Mouse (Mus musculus): Measurements from ENCODE around the gene Nr1i3. TPM values are rescaled to one million over a fixed set of nuclear protein-coding genes. Genes with fewer than 3 reads are reported as not detected.

Gene Nr1i3
- total and polyA plus RNA-seq, 2 experiments from 2014 or later, result 0.30 TPM; not detected in 1

GRCm38 (mm10) chr1:171263185-171263611 lies 49.4 kb downstream of the Nr1i3 start:
- Histone ChIP-seq H3K36me3 (replicated peaks; ENCODE audit: control insufficient read depth, insufficient read depth, low read length) (no peaks in the 10 kb centered on the region), H3K9me3 (replicated peaks; ENCODE audit: control insufficient read depth, low read length) (no peaks in the 10 kb centered on the region), H3K4me3 (ENCODE audit: low read depth, low read length) (peak overlapping the region; percentile 36), H3K27me3 (ENCODE audit: control insufficient read depth, insufficient read depth, low read length) (no peaks in the 10 kb centered on the region), H3K27ac (ENCODE audit: low read depth) (peak overlapping the region; percentile 97), H3K4me2 (ENCODE audit: low read depth, low read length) (peak overlapping the region; percentile 64), H3K9ac (replicated peaks; ENCODE audit: low read depth, low read length) (no peak overlapping the region), H3K4me1 (ENCODE audit: control insufficient read depth, insufficient read depth) (peaks cover 9% of the 10 kb centered on the region)
- 0% methylated on average over 2 of the region's 2 CpGs for WGBS
- ATAC-seq (ENCODE audit: insufficient read depth, low read depth) (peak; percentile 90), DNase-seq (ENCODE audit: low spot score) (peak; percentile 93)
- TF ChIP-seq CTCF (IDR thresholded peaks at IDR 0.05; ENCODE audit: low read depth), result no peak
- TF ChIP-seq EP300 (IDR thresholded peaks at IDR 0.05; ENCODE audit: low read depth), result 0 out of 2 replicates have a peak, but pooled peaks have one; percentile 25

GRCm38 (mm10) chr1:171263666-171264461 lies 50.1 kb downstream of the Nr1i3 start:
- H3K4me1 ChIP-seq (ENCODE audit: control insufficient read depth, insufficient read depth), result peaks cover 9% of the 10 kb centered on the region
- no peak overlapping the region for H3K4me3 ChIP-seq (ENCODE audit: low read depth, low read length)
- H3K9ac ChIP-seq (replicated peaks; ENCODE audit: low read depth, low read length), result no peak overlapping the region
- H3K4me2 ChIP-seq (ENCODE audit: low read depth, low read length), result peak overlapping the region; percentile 64
- no peak for DNase-seq (ENCODE audit: low spot score)
- H3K9me3 ChIP-seq (replicated peaks; ENCODE audit: control insufficient read depth, low read length), result no peaks in the 10 kb centered on the region
- WGBS, result 65% methylated on average over 3 of the region's 3 CpGs
- ATAC-seq (ENCODE audit: insufficient read depth, low read depth), result no peak
- H3K36me3 ChIP-seq (replicated peaks; ENCODE audit: control insufficient read depth, insufficient read depth, low read length), result no peaks in the 10 kb centered on the region
- peak overlapping the region; percentile 97 for H3K27ac ChIP-seq (ENCODE audit: low read depth)
- TF ChIP-seq EP300 (IDR thresholded peaks at IDR 0.05; ENCODE audit: low read depth) (no peak), CTCF (IDR thresholded peaks at IDR 0.05; ENCODE audit: low read depth) (peak; percentile 30; the same call in 1 of the 2 replicates)
- H3K27me3 ChIP-seq (ENCODE audit: control insufficient read depth, insufficient read depth, low read length), result no peaks in the 10 kb centered on the region

DNA sequence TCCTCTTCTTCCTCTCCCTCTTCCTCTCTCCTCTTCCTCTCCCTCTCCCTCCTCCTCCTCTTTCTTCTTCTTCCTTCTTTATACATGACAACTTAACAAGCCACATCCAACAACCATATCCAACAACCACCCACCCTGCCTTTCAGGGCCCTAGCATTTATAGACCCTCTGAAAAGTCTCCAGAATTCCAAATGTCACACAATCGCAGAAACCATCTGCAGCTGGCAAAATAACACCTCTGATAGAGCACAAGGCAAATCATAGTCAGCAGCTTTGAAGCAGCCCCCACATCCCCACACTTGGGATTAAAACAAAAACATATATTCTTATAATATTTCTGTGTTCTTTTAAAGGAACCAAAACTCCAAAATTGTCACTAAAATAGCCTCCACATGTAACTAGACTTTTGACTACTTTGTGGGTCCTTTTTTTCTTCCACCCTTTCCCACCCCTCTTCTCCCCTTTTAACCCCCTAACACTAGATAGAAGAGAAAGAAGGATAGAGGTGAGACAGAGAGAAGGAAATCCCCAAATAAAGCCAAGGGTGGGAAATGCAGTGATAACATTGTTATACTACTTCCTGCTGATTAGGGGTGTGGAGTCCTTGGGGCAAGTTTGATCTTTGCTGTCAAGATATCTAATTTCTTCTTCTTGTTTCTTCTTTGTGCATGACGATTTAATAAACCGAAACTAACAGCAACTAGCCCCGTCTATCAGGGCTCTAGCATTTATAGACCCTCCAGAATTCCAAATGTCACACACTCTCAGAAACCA lies 52.4 kb downstream of the Nr1i3 start:
- Histone ChIP-seq H3K4me3 (ENCODE audit: low read depth, low read length) (no peak overlapping the region), H3K27ac (ENCODE audit: low read depth) (peak overlapping the region; percentile 20; the same call in 1 of the 2 replicates), H3K9ac (replicated peaks; ENCODE audit: low read depth, low read length) (no peak overlapping the region), H3K36me3 (replicated peaks; ENCODE audit: control insufficient read depth, insufficient read depth, low read length) (no peaks in the 10 kb centered on the region), H3K4me1 (ENCODE audit: control insufficient read depth, insufficient read depth) (peaks cover 19% of the 10 kb centered on the region), H3K9me3 (replicated peaks; ENCODE audit: control insufficient read depth, low read length) (no peaks in the 10 kb centered on the region), H3K27me3 (ENCODE audit: control insufficient read depth, insufficient read depth, low read length) (no peaks in the 10 kb centered on the region), H3K4me2 (ENCODE audit: low read depth, low read length) (peak overlapping the region; percentile 15; the same call in 1 of the 2 replicates)
- DNase-seq (ENCODE audit: low spot score) (no peak), ATAC-seq (ENCODE audit: insufficient read depth, low read depth) (no peak)
- WGBS, result 44% methylated on average over 4 of the region's 4 CpGs
- TF ChIP-seq EP300 (IDR thresholded peaks at IDR 0.05; ENCODE audit: low read depth) (no peak), CTCF (IDR thresholded peaks at IDR 0.05; ENCODE audit: low read depth) (no peak)

DNA sequence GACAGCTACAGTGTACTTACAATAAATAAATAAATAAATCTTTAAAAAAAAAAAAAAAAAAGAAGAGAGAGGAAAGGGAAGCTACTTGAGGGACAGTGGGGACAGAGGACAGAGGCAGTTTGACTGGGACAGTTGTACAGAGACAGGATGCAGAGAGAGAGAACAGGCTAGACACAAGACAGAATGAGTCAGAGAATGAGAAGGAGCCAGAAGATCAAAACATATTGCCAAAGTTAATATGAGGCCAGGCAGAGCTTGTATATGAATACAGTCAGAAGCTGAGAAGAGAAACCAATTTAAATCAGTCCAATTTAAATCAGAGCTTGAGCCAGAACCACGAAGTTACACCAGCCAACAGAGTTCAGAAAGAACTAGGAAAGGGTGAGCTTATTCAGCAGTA lies 54.6 kb downstream of the Nr1i3 start:
- no peak for TF ChIP-seq CTCF (IDR thresholded peaks at IDR 0.05; ENCODE audit: low read depth)
- Histone ChIP-seq H3K4me1 (ENCODE audit: control insufficient read depth, insufficient read depth) (peaks cover 12% of the 10 kb centered on the region; the same call in 1 of the 2 replicates), H3K36me3 (replicated peaks; ENCODE audit: control insufficient read depth, insufficient read depth, low read length) (peaks cover 10% of the 10 kb centered on the region), H3K9me3 (replicated peaks; ENCODE audit: control insufficient read depth, low read length) (no peaks in the 10 kb centered on the region), H3K4me2 (ENCODE audit: low read depth, low read length) (no peak overlapping the region), H3K9ac (replicated peaks; ENCODE audit: low read depth, low read length) (no peak overlapping the region), H3K4me3 (ENCODE audit: low read depth, low read length) (no peak overlapping the region), H3K27me3 (ENCODE audit: control insufficient read depth, insufficient read depth, low read length) (no peaks in the 10 kb centered on the region), H3K27ac (ENCODE audit: low read depth) (0 out of 2 replicates have a peak overlapping the region, but pooled peaks have one; percentile 20)
- ATAC-seq (ENCODE audit: insufficient read depth, low read depth) (no peak), DNase-seq (ENCODE audit: low spot score) (no peak)
- WGBS, result 58% methylated on average over 1 of the region's 1 CpGs

DNA sequence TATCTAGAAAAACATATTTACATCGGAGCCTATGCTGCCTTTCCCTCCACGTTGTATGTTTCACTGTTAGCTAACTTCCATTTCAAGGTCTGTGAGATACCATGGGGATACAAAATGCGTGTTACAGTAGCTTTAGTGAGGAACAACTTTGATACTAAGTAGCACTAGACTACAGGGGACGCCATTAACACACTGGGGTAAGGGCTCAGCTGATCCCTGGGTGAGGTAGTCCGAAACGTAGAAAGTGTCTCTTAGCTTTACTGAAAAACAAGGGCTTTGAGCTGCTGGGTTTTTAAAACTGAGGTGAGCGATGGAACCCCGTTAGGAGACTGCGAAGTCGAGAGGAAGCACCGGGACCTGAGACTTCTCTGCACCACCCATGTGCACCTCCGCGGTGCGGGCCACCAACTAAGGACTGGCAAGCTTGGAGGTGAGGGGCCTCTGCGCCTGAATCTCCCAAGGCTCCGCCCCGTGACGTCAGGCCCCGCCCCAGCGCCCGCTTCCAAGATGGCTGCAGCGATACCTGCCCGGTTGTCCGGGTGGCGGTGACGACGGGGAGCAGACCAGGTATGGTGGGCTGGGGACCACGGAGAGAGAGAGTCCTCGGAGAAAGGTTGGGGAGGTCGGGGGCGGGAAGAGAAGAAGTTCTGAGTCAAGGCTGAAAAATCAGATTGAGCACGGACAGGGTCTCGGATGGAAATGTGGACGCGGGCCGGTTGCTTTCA lies 56.2 kb downstream of the Nr1i3 start, which contains the start of gene B4galt3:
TSS of gene B4galt3 (plus strand) at position 481 of the 725 bp plus-strand sequence.
- TF ChIP-seq CTCF (IDR thresholded peaks at IDR 0.05; ENCODE audit: low read depth), result no peak
- no peak for TF ChIP-seq EP300 (IDR thresholded peaks at IDR 0.05; ENCODE audit: low read depth)
- Histone ChIP-seq H3K4me2 (ENCODE audit: low read depth, low read length) (peak within 1 kb of the TSS; percentile 98), H3K36me3 (replicated peaks; ENCODE audit: control insufficient read depth, insufficient read depth, low read length) (peaks cover 26% of the 10 kb centered on the region), H3K4me3 (ENCODE audit: low read depth, low read length) (peak within 1 kb of the TSS; percentile 94), H3K4me1 (ENCODE audit: control insufficient read depth, insufficient read depth) (peaks cover 12% of the 10 kb centered on the region; the same call in 1 of the 2 replicates), H3K27me3 (ENCODE audit: control insufficient read depth, insufficient read depth, low read length) (no peaks in the 10 kb centered on the region), H3K9me3 (replicated peaks; ENCODE audit: control insufficient read depth, low read length) (no peaks in the 10 kb centered on the region), H3K27ac (ENCODE audit: low read depth) (peak within 1 kb of the TSS; percentile 71), H3K9ac (replicated peaks; ENCODE audit: low read depth, low read length) (peak within 1 kb of the TSS; percentile 75)
- peak; percentile 95 for ATAC-seq (ENCODE audit: insufficient read depth, low read depth)
- 4% methylated on average over 36 of the region's 36 CpGs for WGBS
- DNase-seq (ENCODE audit: low spot score), result peak; percentile 87

Other genes starting within 250 kb of the Nr1i3 start
- gene Fcgr2b, start 237.4 kb upstream of the Nr1i3 start, total RNA-seq (2014; rRNA removed; ENCODE audit: low replicate concordance), result 1.4 and 9.7 TPM in 2 replicates
- gene Fcgr2b, start 237.4 kb upstream of the Nr1i3 start, polyA plus RNA-seq (2015; fragmentation: Nextera tagmentation; extraction: Ambion mirVana), result 2.0 and 2.3 TPM in 2 replicates
- 0.23 and 1.7 TPM in 2 replicates for gene Fcgr4, start 195.1 kb upstream of the Nr1i3 start, total RNA-seq (2014; rRNA removed; ENCODE audit: low replicate concordance)
- gene Fcgr4, start 195.1 kb upstream of the Nr1i3 start, polyA plus RNA-seq (2015; fragmentation: Nextera tagmentation; extraction: Ambion mirVana), result 0.60 and 1.0 TPM in 2 replicates
- 11.8 and 13.7 TPM in 2 replicates for gene Fcgr3, start 149.0 kb upstream of the Nr1i3 start, total RNA-seq (2014; rRNA removed; ENCODE audit: low replicate concordance)
- gene Fcgr3, start 149.0 kb upstream of the Nr1i3 start, polyA plus RNA-seq (2015; fragmentation: Nextera tagmentation; extraction: Ambion mirVana), result 8.2 and 10.8 TPM in 2 replicates
- 3.7 TPM in 1 of 2 replicates, not detected in the other for gene Cfap126, start 100.1 kb upstream of the Nr1i3 start, total RNA-seq (2014; rRNA removed; ENCODE audit: low replicate concordance)
- 2.2 and 3.5 TPM in 2 replicates for gene Cfap126, start 100.1 kb upstream of the Nr1i3 start, polyA plus RNA-seq (2015; fragmentation: Nextera tagmentation; extraction: Ambion mirVana)
- gene Sdhc, start 63.4 kb upstream of the Nr1i3 start, total RNA-seq (2014; rRNA removed; ENCODE audit: low replicate concordance), result 875 and 891 TPM in 2 replicates
- gene Sdhc, start 63.4 kb upstream of the Nr1i3 start, polyA plus RNA-seq (2015; fragmentation: Nextera tagmentation; extraction: Ambion mirVana), result 754 and 772 TPM in 2 replicates
- 1.6 and 2.0 TPM in 2 replicates for gene Mpz, start 63.3 kb upstream of the Nr1i3 start, total RNA-seq (2014; rRNA removed; ENCODE audit: low replicate concordance)
- 0.05 and 0.49 TPM in 2 replicates for gene Mpz, start 63.3 kb upstream of the Nr1i3 start, polyA plus RNA-seq (2015; fragmentation: Nextera tagmentation; extraction: Ambion mirVana)
- gene Pcp4l1, start 17.7 kb upstream of the Nr1i3 start, total RNA-seq (2014; rRNA removed; ENCODE audit: low replicate concordance), result 40.2 and 48.7 TPM in 2 replicates
- gene Pcp4l1, start 17.7 kb upstream of the Nr1i3 start, polyA plus RNA-seq (2015; fragmentation: Nextera tagmentation; extraction: Ambion mirVana), result 161 and 164 TPM in 2 replicates
- gene Tomm40l, start 8.5 kb downstream of the Nr1i3 start, total RNA-seq (2014; rRNA removed; ENCODE audit: low replicate concordance), result 82.0 and 97.7 TPM in 2 replicates
- gene Tomm40l, start 8.5 kb downstream of the Nr1i3 start, polyA plus RNA-seq (2015; fragmentation: Nextera tagmentation; extraction: Ambion mirVana), result 56.0 and 64.6 TPM in 2 replicates
- 14.5 TPM in 1 of 2 replicates, not detected in the other for gene Apoa2, start 11.1 kb downstream of the Nr1i3 start, total RNA-seq (2014; rRNA removed; ENCODE audit: low replicate concordance)
- 4.0 and 4.5 TPM in 2 replicates for gene Apoa2, start 11.1 kb downstream of the Nr1i3 start, polyA plus RNA-seq (2015; fragmentation: Nextera tagmentation; extraction: Ambion mirVana)
- 22.7 and 60.5 TPM in 2 replicates for gene Fcer1g, start 20.4 kb downstream of the Nr1i3 start, total RNA-seq (2014; rRNA removed; ENCODE audit: low replicate concordance)
- gene Fcer1g, start 20.4 kb downstream of the Nr1i3 start, polyA plus RNA-seq (2015; fragmentation: Nextera tagmentation; extraction: Ambion mirVana), result 24.6 TPM in 2 replicates
- 4.1 and 5.5 TPM in 2 replicates for gene Adamts4, start 36.5 kb downstream of the Nr1i3 start, total RNA-seq (2014; rRNA removed; ENCODE audit: low replicate concordance)
- gene Adamts4, start 36.5 kb downstream of the Nr1i3 start, polyA plus RNA-seq (2015; fragmentation: Nextera tagmentation; extraction: Ambion mirVana), result 3.8 and 3.9 TPM in 2 replicates
- 962 and 1,127 TPM in 2 replicates for gene Ndufs2, start 37.4 kb downstream of the Nr1i3 start, total RNA-seq (2014; rRNA removed; ENCODE audit: low replicate concordance)
- 998 and 1,009 TPM in 2 replicates for gene Ndufs2, start 37.4 kb downstream of the Nr1i3 start, polyA plus RNA-seq (2015; fragmentation: Nextera tagmentation; extraction: Ambion mirVana)
- gene B4galt3, start 56.4 kb downstream of the Nr1i3 start, total RNA-seq (2014; rRNA removed; ENCODE audit: low replicate concordance), result 28.9 and 55.0 TPM in 2 replicates
- gene B4galt3, start 56.4 kb downstream of the Nr1i3 start, polyA plus RNA-seq (2015; fragmentation: Nextera tagmentation; extraction: Ambion mirVana), result 32.6 and 34.3 TPM in 2 replicates
- 32.7 and 52.4 TPM in 2 replicates for gene Ppox, start 67.2 kb downstream of the Nr1i3 start, total RNA-seq (2014; rRNA removed; ENCODE audit: low replicate concordance)
- 24.3 and 24.6 TPM in 2 replicates for gene Ppox, start 67.2 kb downstream of the Nr1i3 start, polyA plus RNA-seq (2015; fragmentation: Nextera tagmentation; extraction: Ambion mirVana)
- 20.0 and 27.3 TPM in 2 replicates for gene Usp21, start 74.0 kb downstream of the Nr1i3 start, total RNA-seq (2014; rRNA removed; ENCODE audit: low replicate concordance)
- gene Usp21, start 74.0 kb downstream of the Nr1i3 start, polyA plus RNA-seq (2015; fragmentation: Nextera tagmentation; extraction: Ambion mirVana), result 30.6 and 32.3 TPM in 2 replicates
- 74.9 and 140 TPM in 2 replicates for gene Ufc1, start 81.1 kb downstream of the Nr1i3 start, total RNA-seq (2014; rRNA removed; ENCODE audit: low replicate concordance)
- gene Ufc1, start 81.1 kb downstream of the Nr1i3 start, polyA plus RNA-seq (2015; fragmentation: Nextera tagmentation; extraction: Ambion mirVana), result 109 and 113 TPM in 2 replicates
- 20.8 and 27.1 TPM in 2 replicates for gene Dedd, start 115.2 kb downstream of the Nr1i3 start, total RNA-seq (2014; rRNA removed; ENCODE audit: low replicate concordance)
- 30.0 and 31.7 TPM in 2 replicates for gene Dedd, start 115.2 kb downstream of the Nr1i3 start, polyA plus RNA-seq (2015; fragmentation: Nextera tagmentation; extraction: Ambion mirVana)
- 39.6 and 41.5 TPM in 2 replicates for gene Nit1, start 131.7 kb downstream of the Nr1i3 start, total RNA-seq (2014; rRNA removed; ENCODE audit: low replicate concordance)
- 31.4 and 35.2 TPM in 2 replicates for gene Nit1, start 131.7 kb downstream of the Nr1i3 start, polyA plus RNA-seq (2015; fragmentation: Nextera tagmentation; extraction: Ambion mirVana)
- 9.3 and 9.7 TPM in 2 replicates for gene Pfdn2, start 131.7 kb downstream of the Nr1i3 start, total RNA-seq (2014; rRNA removed; ENCODE audit: low replicate concordance)
- 81.8 and 94.7 TPM in 2 replicates for gene Pfdn2, start 131.7 kb downstream of the Nr1i3 start, polyA plus RNA-seq (2015; fragmentation: Nextera tagmentation; extraction: Ambion mirVana)
- 0.19 and 3.2 TPM in 2 replicates for gene Klhdc9, start 146.8 kb downstream of the Nr1i3 start, total RNA-seq (2014; rRNA removed; ENCODE audit: low replicate concordance)
- 1.1 TPM in 2 replicates for gene Klhdc9, start 146.8 kb downstream of the Nr1i3 start, polyA plus RNA-seq (2015; fragmentation: Nextera tagmentation; extraction: Ambion mirVana)
- 2.7 TPM in 1 of 2 replicates, not detected in the other for gene Nectin4, start 156.1 kb downstream of the Nr1i3 start, total RNA-seq (2014; rRNA removed; ENCODE audit: low replicate concordance)
- 0.07 and 0.14 TPM in 2 replicates for gene Nectin4, start 156.1 kb downstream of the Nr1i3 start, polyA plus RNA-seq (2015; fragmentation: Nextera tagmentation; extraction: Ambion mirVana)
- 1.6 and 3.4 TPM in 2 replicates for gene Arhgap30, start 175.0 kb downstream of the Nr1i3 start, total RNA-seq (2014; rRNA removed; ENCODE audit: low replicate concordance)
- gene Arhgap30, start 175.0 kb downstream of the Nr1i3 start, polyA plus RNA-seq (2015; fragmentation: Nextera tagmentation; extraction: Ambion mirVana), result 0.52 and 0.79 TPM in 2 replicates
- 80.2 and 82.0 TPM in 2 replicates for gene Usf1, start 197.3 kb downstream of the Nr1i3 start, total RNA-seq (2014; rRNA removed; ENCODE audit: low replicate concordance)
- 47.7 and 48.8 TPM in 2 replicates for gene Usf1, start 197.3 kb downstream of the Nr1i3 start, polyA plus RNA-seq (2015; fragmentation: Nextera tagmentation; extraction: Ambion mirVana)
- gene Tstd1, start 204.9 kb downstream of the Nr1i3 start, total RNA-seq (2014; rRNA removed; ENCODE audit: low replicate concordance), result not detected in 2 replicates
- 1.1 and 2.5 TPM in 2 replicates for gene Tstd1, start 204.9 kb downstream of the Nr1i3 start, polyA plus RNA-seq (2015; fragmentation: Nextera tagmentation; extraction: Ambion mirVana)
- gene F11r, start 223.6 kb downstream of the Nr1i3 start, total RNA-seq (2014; rRNA removed; ENCODE audit: low replicate concordance), result 45.6 and 75.5 TPM in 2 replicates
- 75.8 and 78.3 TPM in 2 replicates for gene F11r, start 223.6 kb downstream of the Nr1i3 start, polyA plus RNA-seq (2015; fragmentation: Nextera tagmentation; extraction: Ambion mirVana)

Data from heart, postnatal 0 days (tissue).